Mouse (Mus musculus) CH12.LX (cell line): ENCODE data around the gene Tssk2. TPM values are rescaled to one million over a fixed set of nuclear protein-coding genes. Genes with fewer than 3 reads are reported as not detected.

Experiments used
- DNase-seq: peaks from one replicate; pipeline ENCODE4 v3.0.0-alpha.2; 2013; ENCODE audit errors: extremely low read depth
- H3K27ac ChIP-seq: 2 replicates; pipeline ENCODE4 v1.5.1; 2012; ENCODE audit warnings: low read depth, mild to moderate bottlenecking, control low read depth, moderate library complexity; ENCODE audit not compliant: insufficient read depth
- H3K27me3 ChIP-seq: replicated peaks from 2 replicates; pipeline ENCODE3; 2012; ENCODE audit warnings: inconsistent platforms
- H3K36me3 ChIP-seq, 2 experiments: replicated peaks in 1 of 2; 2 replicates each; pipeline versions ENCODE3 to v1.6.1; 2012; ENCODE audit warnings: inconsistent platforms in 1 of 2, low read length in 1 of 2, mild to moderate bottlenecking in 1 of 2, mixed read lengths in 1 of 2, moderate library complexity in 1 of 2; ENCODE audit not compliant: control insufficient read depth in 1 of 2, insufficient read depth in 1 of 2
- H3K4me1 ChIP-seq, 2 experiments: 2 replicates each; pipeline ENCODE4 v1.6.1; 2012; ENCODE audit warnings: inconsistent platforms in 1 of 2, moderate library complexity in 1 of 2; ENCODE audit not compliant: insufficient read depth in 2 of 2, control insufficient read depth in 1 of 2
- H3K4me2 ChIP-seq: 2 replicates; pipeline ENCODE4 v1.6.1; 2012; ENCODE audit warnings: low read depth, mild to moderate bottlenecking, control low read depth; ENCODE audit not compliant: poor library complexity, insufficient read depth, severe bottlenecking
- H3K4me3 ChIP-seq, 3 experiments: fragments of 150-350 bp in 1 of 3; sonication (generic) in 1 of 3; replicated peaks in 1 of 3; 2 replicates each; pipeline versions ENCODE3 to v1.5.1; 2011 to 2012; ENCODE audit warnings: low read depth in 2 of 3, low read length in 2 of 3, mild to moderate bottlenecking in 2 of 3, moderate library complexity in 2 of 3, control low read depth in 1 of 3, improper control_type of control experiment in 1 of 3, inconsistent platforms in 1 of 3, mixed read lengths in 1 of 3; ENCODE audit not compliant: poor library complexity in 1 of 3
- H3K79me2 ChIP-seq: replicated peaks from 2 replicates; pipeline ENCODE4 v1.6.1; 2012; ENCODE audit warnings: mild to moderate bottlenecking, moderate library complexity; ENCODE audit not compliant: control insufficient read depth, poor library complexity, insufficient read depth, severe bottlenecking; ENCODE audit errors: extremely low read depth
- H3K9ac ChIP-seq: 2 replicates; pipeline ENCODE4 v1.6.1; 2012; ENCODE audit warnings: low read depth, mild to moderate bottlenecking, control low read depth, moderate library complexity; ENCODE audit not compliant: insufficient read depth
- H3K9me3 ChIP-seq: replicated peaks from 2 replicates; pipeline ENCODE3; 2012; ENCODE audit warnings: low read length, inconsistent platforms, mixed read lengths
- BHLHE40 ChIP-seq: IDR thresholded peaks from 2 replicates; pipeline ENCODE4 v1.6.1; 2011; ENCODE audit warnings: mild to moderate bottlenecking, low read depth, low read length, improper control_type of control experiment
- CHD1 ChIP-seq: IDR thresholded peaks from 2 replicates; pipeline ENCODE4 v1.6.1; 2012; ENCODE audit warnings: low read depth, low read length, improper control_type of control experiment, inconsistent platforms
- CHD2 ChIP-seq: IDR thresholded peaks from 2 replicates; pipeline ENCODE4 v1.6.1; 2011; ENCODE audit warnings: low read length, improper control_type of control experiment
- ELF1 ChIP-seq: IDR thresholded peaks from 2 replicates; pipeline ENCODE4 v1.6.1; 2014; ENCODE audit warnings: low read depth, mild to moderate bottlenecking, inconsistent platforms, low read length, improper control_type of control experiment
- EP300 ChIP-seq: IDR thresholded peaks from 2 replicates; pipeline ENCODE4 v1.6.1; 2011; ENCODE audit warnings: low read length, improper control_type of control experiment
- ETS1 ChIP-seq: conservative IDR thresholded peaks from 2 replicates; pipeline ENCODE4 v1.6.1; 2012; ENCODE audit warnings: low read depth, mild to moderate bottlenecking, inconsistent platforms, low read length, improper control_type of control experiment, moderate library complexity
- GABPA ChIP-seq: IDR thresholded peaks from 2 replicates; pipeline ENCODE4 v1.6.1; 2012; ENCODE audit warnings: low read depth, low read length, improper control_type of control experiment, inconsistent platforms; ENCODE audit not compliant: insufficient replicate concordance
- HCFC1 ChIP-seq: IDR thresholded peaks from 2 replicates; pipeline ENCODE4 v1.6.1; 2012; ENCODE audit warnings: low read depth, mild to moderate bottlenecking, inconsistent platforms, low read length, improper control_type of control experiment
- JUND ChIP-seq: conservative IDR thresholded peaks from 2 replicates; pipeline ENCODE4 v1.6.1; 2011; ENCODE audit warnings: low read depth, low read length, improper control_type of control experiment
- KAT2A ChIP-seq: IDR thresholded peaks from 2 replicates; pipeline ENCODE4 v1.6.1; 2012; ENCODE audit warnings: low read length, improper control_type of control experiment, inconsistent platforms; ENCODE audit not compliant: insufficient replicate concordance
- MAFK ChIP-seq: IDR thresholded peaks from 2 replicates; pipeline ENCODE4 v1.6.1; 2011; ENCODE audit warnings: low read length, improper control_type of control experiment; ENCODE audit not compliant: insufficient replicate concordance
- MAX ChIP-seq: IDR thresholded peaks from 2 replicates; pipeline ENCODE4 v1.6.1; 2011; ENCODE audit warnings: low read length, improper control_type of control experiment
- MAZ ChIP-seq: IDR thresholded peaks from 2 replicates; pipeline ENCODE4 v1.6.1; 2012; ENCODE audit warnings: low read depth, mild to moderate bottlenecking, inconsistent platforms, low read length, improper control_type of control experiment, moderate library complexity
- MEF2A ChIP-seq: IDR thresholded peaks from 2 replicates; pipeline ENCODE4 v1.6.1; 2014; ENCODE audit warnings: low read depth, mild to moderate bottlenecking, inconsistent platforms, low read length, improper control_type of control experiment, borderline replicate concordance
- NELFE ChIP-seq: IDR thresholded peaks from 2 replicates; pipeline ENCODE4 v1.6.1; 2011; ENCODE audit warnings: low read depth, low read length, improper control_type of control experiment
- NRF1 ChIP-seq: IDR thresholded peaks from 2 replicates; pipeline ENCODE4 v1.6.1; 2014; ENCODE audit warnings: low read depth, mild to moderate bottlenecking, inconsistent platforms, low read length, improper control_type of control experiment, moderate library complexity
- POLR2A ChIP-seq: IDR thresholded peaks from 2 replicates; pipeline ENCODE4 v1.6.1; 2011; ENCODE audit warnings: low read depth, mild to moderate bottlenecking, improper control_type of control experiment, low read length
- POLR2AphosphoS2 ChIP-seq: IDR thresholded peaks from 2 replicates; pipeline ENCODE4 v1.6.1; 2011; ENCODE audit warnings: low read depth, low read length, improper control_type of control experiment
- RAD21 ChIP-seq: IDR thresholded peaks from 2 replicates; pipeline ENCODE4 v1.6.1; 2011; ENCODE audit warnings: low read depth, mild to moderate bottlenecking, low read length, improper control_type of control experiment, moderate library complexity
- SIN3A ChIP-seq: IDR thresholded peaks from 2 replicates; pipeline ENCODE4 v1.6.1; 2012; ENCODE audit warnings: low read length, improper control_type of control experiment, inconsistent platforms
- SMC3 ChIP-seq: IDR thresholded peaks from 2 replicates; pipeline ENCODE4 v1.6.1; 2011; ENCODE audit warnings: low read depth, low read length, improper control_type of control experiment
- TBP ChIP-seq: conservative IDR thresholded peaks from 2 replicates; pipeline ENCODE4 v1.6.1; 2011; ENCODE audit warnings: low read depth, low read length, improper control_type of control experiment
- UBTF ChIP-seq: IDR thresholded peaks from 2 replicates; pipeline ENCODE4 v1.6.1; 2012; ENCODE audit warnings: low read depth, mild to moderate bottlenecking, inconsistent platforms, low read length, improper control_type of control experiment, moderate library complexity
- USF2 ChIP-seq: conservative IDR thresholded peaks from 2 replicates; pipeline ENCODE4 v1.6.1; 2011; ENCODE audit warnings: low read depth, low read length, improper control_type of control experiment
- ZC3H11A ChIP-seq: IDR thresholded peaks from 2 replicates; pipeline ENCODE4 v1.6.1; 2012; ENCODE audit warnings: low read depth, mild to moderate bottlenecking, inconsistent platforms, low read length, improper control_type of control experiment
- ZKSCAN1 ChIP-seq: IDR thresholded peaks from 2 replicates; pipeline ENCODE4 v1.6.1; 2012; ENCODE audit warnings: low read depth, inconsistent platforms, low read length, improper control_type of control experiment, borderline replicate concordance
- dilution Hi-C: fragments of 300-500 bp; cut with MboI; formaldehyde crosslinking; loops from 2 replicates; pipeline ENCODE4 v1.14.3; 2020; ENCODE audit warnings: low sequenced_read_pairs; ENCODE audit not compliant: extremely low pct_unique_long_range_greater_than_20kb, extremely low pct_ligation_motif_present
- in situ Hi-C: fragments of 300-500 bp; cut with MboI; formaldehyde crosslinking; loops from 3 replicates; pipeline ENCODE4 v1.14.3; 2019; ENCODE audit warnings: low sequenced_read_pairs, low pct_ligation_motif_present, low pct_unique_long_range_greater_than_20kb, mixed read lengths
- polyA plus RNA-seq: library from polyadenylated mRNA; unstranded; fragments of >175 nt; gene quantifications from 2 replicates; pipeline ENCODE4 v1.2.1, GENCODE M21; 2012; ENCODE audit warnings: low read depth; ENCODE audit not compliant: insufficient read length
- total RNA-seq, 2 experiments: library from RNA; depleted of rRNA; stranded (reverse); fragments of 300-350 nt in 1 of 2; fragments of >200 nt in 1 of 2; gene quantifications; 2 replicates each; pipeline ENCODE4 v1.2.3; 2012 to 2014

The Tssk2 gene
- total and polyA plus RNA-seq, 3 experiments = 0.21 TPM; not detected in 2

- Histone ChIP-seq H3K79me2 (no peaks in the 10 kb centered on the region), H3K9ac (no peak overlapping the region), H3K4me2 (no peak overlapping the region), H3K4me1 (peaks cover 0 to 15% of the 10 kb centered on the region in 2 experiments; a peak in 2 of 4 replicates), H3K9me3 (no peaks in the 10 kb centered on the region), H3K27me3 (peaks cover 47% of the 10 kb centered on the region), H3K36me3 (no peaks in the 10 kb centered on the region), H3K4me3 (no peak overlapping the region), H3K27ac (no peak overlapping the region)
- TF ChIP-seq TBP = no peak
- TF ChIP-seq ELF1 = no peak
- no peak for TF ChIP-seq SIN3A
- TF ChIP-seq GABPA = no peak
- TF ChIP-seq MAX = no peak
- no peak for TF ChIP-seq MEF2A
- TF ChIP-seq ETS1 = no peak
- TF ChIP-seq NELFE = no peak
- no peak for TF ChIP-seq CHD2
- TF ChIP-seq SMC3 = no peak
- no peak for TF ChIP-seq MAZ
- no peak for TF ChIP-seq KAT2A
- no peak for TF ChIP-seq BHLHE40
- no peak for TF ChIP-seq NRF1
- TF ChIP-seq EP300 = no peak
- no peak for TF ChIP-seq MAFK
- TF ChIP-seq ZKSCAN1 = no peak
- no peak for TF ChIP-seq POLR2AphosphoS2
- TF ChIP-seq JUND = no peak
- in situ Hi-C loops (no loop called here), dilution Hi-C loops (no loop called here)
- DNase-seq = no peak
Observed at GRCm38 (mm10) chr16:17933594-17934444, 35.4 kb downstream of the Tssk2 start.

- no peaks in the 10 kb centered on the region for H3K36me3 ChIP-seq
- H3K4me3 ChIP-seq = no peak overlapping the region
- peaks cover 47% of the 10 kb centered on the region for H3K27me3 ChIP-seq
- no peak overlapping the region for H3K4me2 ChIP-seq
- no peak for DNase-seq
- H3K9ac ChIP-seq = no peak overlapping the region
- H3K27ac ChIP-seq = no peak overlapping the region
- in situ Hi-C loops (no loop called here), dilution Hi-C loops (no loop called here)
- no peaks in the 10 kb centered on the region for H3K79me2 ChIP-seq
- H3K9me3 ChIP-seq = no peaks in the 10 kb centered on the region
- H3K4me1 ChIP-seq = peaks cover 0 to 12% of the 10 kb centered on the region in 2 experiments; a peak in 2 of 4 replicates
- TF ChIP-seq USF2 (no peak), POLR2AphosphoS2 (no peak), ZC3H11A (no peak), ELF1 (no peak), UBTF (no peak), CHD1 (no peak), JUND (no peak), POLR2A (no peak), NELFE (no peak), BHLHE40 (no peak), RAD21 (no peak), HCFC1 (no peak)
Observed at GRCm38 (mm10) chr16:17934445-17934910, 36.0 kb downstream of the Tssk2 start.
